Mouse (Mus musculus): ENCODE measurements around the gene Map3k7cl. TPM values are rescaled to one million over a fixed set of nuclear protein-coding genes. Genes with fewer than 3 reads are reported as not detected.

Map3k7cl gene
- polyA plus RNA-seq, 2 experiments from 2014 or later = not detected

DNA sequence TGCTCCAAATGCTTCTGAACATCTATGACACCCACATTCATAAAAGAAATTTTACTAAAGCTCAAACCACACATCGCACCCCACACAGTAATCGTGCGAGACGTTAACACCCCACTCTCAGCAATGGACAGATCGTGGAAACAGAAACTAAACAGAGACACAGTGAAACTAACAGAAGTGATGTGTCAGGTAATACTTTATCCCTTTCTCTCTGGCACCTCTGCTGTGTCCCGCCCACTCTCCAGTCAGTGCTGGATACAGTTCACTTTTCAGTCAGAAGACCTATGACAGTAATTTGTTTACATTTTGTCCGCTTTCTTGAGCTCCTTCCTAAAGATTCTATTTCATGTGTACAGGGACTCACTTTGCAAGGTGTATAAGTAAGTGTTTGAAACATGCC, 89.1 kb downstream of the Map3k7cl start:
- ATAC-seq = peak; percentile 45

DNA sequence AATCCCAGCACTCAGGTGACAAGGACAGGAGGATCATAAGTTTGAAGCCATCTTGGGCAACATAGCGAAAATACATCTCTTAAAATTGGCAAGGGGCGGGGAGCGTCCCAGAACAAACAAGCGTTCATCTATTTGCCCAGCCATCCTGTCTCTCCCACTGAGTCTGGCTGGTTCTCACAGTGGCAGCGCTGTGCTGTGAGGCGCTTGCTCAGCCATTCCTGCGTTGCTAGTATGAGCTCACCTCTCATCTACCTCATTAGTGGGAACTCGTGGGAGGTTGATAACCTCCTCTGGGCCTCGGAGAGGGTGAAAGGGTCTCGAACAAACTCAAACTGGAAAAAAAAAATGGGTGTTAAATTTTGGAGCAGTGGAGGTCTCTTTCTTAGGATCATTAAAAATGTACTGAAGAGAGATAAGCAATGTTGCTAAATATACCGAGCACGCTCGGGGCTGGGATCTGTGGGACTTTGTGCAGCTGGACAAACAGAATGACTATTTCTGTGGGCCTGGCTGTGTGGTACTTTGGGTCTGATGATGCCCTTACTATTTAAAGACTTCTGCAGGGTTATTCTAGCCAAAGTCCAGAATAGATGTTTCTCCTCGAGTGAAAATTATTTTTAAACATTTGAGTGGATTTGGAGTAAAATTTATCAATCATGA, 91.1 kb downstream of the Map3k7cl start:
- no peak for ATAC-seq

Other genes starting within 250 kb of the Map3k7cl start
- 10 to 100 TPM; 19.8 to 21.9 TPM for gene N6amt1, start 199.1 kb upstream of the Map3k7cl start, polyA plus RNA-seq (2017; shearing (Covaris generic))
- 10 to 100 TPM; 24.3 to 48.5 TPM for gene Ltn1, start 120.7 kb upstream of the Map3k7cl start, polyA plus RNA-seq (2017; shearing (Covaris generic))
- gene Rwdd2b, start 112.8 kb upstream of the Map3k7cl start, polyA plus RNA-seq (2017; shearing (Covaris generic)) = 10 to 100 TPM in 1 of 2 experiments, 1 to 10 TPM in 1; 9.2 to 12.8 TPM
- gene Usp16, start 98.6 kb upstream of the Map3k7cl start, polyA plus RNA-seq (2017; shearing (Covaris generic)) = 10 to 100 TPM; 37.1 to 61.1 TPM
- gene Cct8, start 57.5 kb upstream of the Map3k7cl start, polyA plus RNA-seq (2017; shearing (Covaris generic)) = 100 to 1,000 TPM; 381 to 398 TPM
- 1 to 10 TPM; 3.4 to 3.9 TPM for gene Bach1, start 145.6 kb downstream of the Map3k7cl start, polyA plus RNA-seq (2017; shearing (Covaris generic))

Data from CD4-positive, CD25-positive, alpha-beta regulatory T cell, adult 4 months (primary cell).